Mouse (Mus musculus) ES-Bruce4 (cell line): ENCODE data around the gene Tnxb. TPM values are rescaled to one million over a fixed set of nuclear protein-coding genes. Genes with fewer than 3 reads are reported as not detected.

Experiments
- H3K27ac ChIP-seq: 2 replicates; pipeline ENCODE4 v1.5.1; 2012; ENCODE audit warnings: low read length, inconsistent platforms; ENCODE audit not compliant: insufficient read depth
- H3K27me3 ChIP-seq: 2 replicates; pipeline ENCODE4 v1.6.1; 2012; ENCODE audit warnings: mild to moderate bottlenecking, low read length, inconsistent platforms; ENCODE audit not compliant: control insufficient read depth, poor library complexity, insufficient read depth, severe bottlenecking
- H3K36me3 ChIP-seq: 2 replicates; pipeline ENCODE4 v1.6.1; 2012; ENCODE audit warnings: inconsistent platforms, mild to moderate bottlenecking, low read length, moderate library complexity; ENCODE audit not compliant: control insufficient read depth, poor library complexity, insufficient read depth, severe bottlenecking
- H3K4me1 ChIP-seq: one replicate; pipeline ENCODE4 v1.8.1; 2011; ENCODE audit warnings: low read length; ENCODE audit not compliant: control insufficient read depth, insufficient read depth
- H3K4me3 ChIP-seq: 2 replicates; pipeline ENCODE4 v1.5.1; 2011; ENCODE audit warnings: low read depth, mild to moderate bottlenecking, low read length
- H3K9ac ChIP-seq: 2 replicates; pipeline ENCODE4 v1.6.1; 2012; ENCODE audit warnings: low read depth, mild to moderate bottlenecking, inconsistent platforms; ENCODE audit not compliant: poor library complexity, severe bottlenecking
- H3K9me3 ChIP-seq: replicated peaks from 2 replicates; pipeline ENCODE4 v1.6.1; 2012; ENCODE audit warnings: mild to moderate bottlenecking, low read length, inconsistent platforms; ENCODE audit not compliant: control insufficient read depth, poor library complexity, insufficient read depth, severe bottlenecking
- CTCF ChIP-seq: IDR thresholded peaks from one replicate; pipeline ENCODE4 v1.8.1; 2011; ENCODE audit warnings: low read depth, low read length
- EP300 ChIP-seq: IDR thresholded peaks from 2 replicates; pipeline ENCODE4 v1.6.1; 2011; ENCODE audit warnings: low read depth, low read length; ENCODE audit not compliant: insufficient read depth
- POLR2A ChIP-seq: IDR thresholded peaks from one replicate; pipeline ENCODE4 v1.8.1; 2011; ENCODE audit warnings: low read length; ENCODE audit not compliant: insufficient read depth
- polyA plus RNA-seq: library from polyadenylated mRNA; stranded (reverse); fragments of >200 nt; gene quantifications from 2 replicates; pipeline ENCODE4 v1.2.4, GENCODE M21; 2011; ENCODE audit warnings: low read depth; ENCODE audit not compliant: missing spikeins, insufficient read depth, insufficient read length

Gene Tnxb
- polyA plus RNA-seq, 1 experiment: 0.13 TPM

DNA sequence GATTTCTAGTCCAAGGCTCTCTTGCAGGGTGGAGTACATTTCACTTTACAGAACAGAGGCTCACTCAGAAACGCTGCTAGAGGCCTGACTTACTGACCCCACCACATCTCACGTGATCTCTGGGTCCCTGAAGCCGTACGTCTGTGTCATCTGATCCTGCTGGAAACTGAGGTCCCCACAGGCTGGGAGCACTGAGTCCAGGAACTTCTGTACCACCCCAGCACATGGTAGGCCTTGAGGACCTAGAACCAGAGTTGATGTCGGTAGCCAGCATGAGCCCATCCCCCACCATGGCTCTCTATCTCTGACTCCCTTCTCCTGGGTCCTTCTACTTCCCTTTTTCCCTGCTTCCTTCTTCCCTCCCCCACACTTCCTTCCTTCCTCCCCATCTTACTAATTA is 76.2 kb downstream of the Tnxb start:
- Histone ChIP-seq H3K27me3 (no peaks in the 10 kb centered on the region), H3K9me3 (peaks cover 13% of the 10 kb centered on the region), H3K9ac (no peak overlapping the region), H3K36me3 (no peaks in the 10 kb centered on the region), H3K4me1 (no peaks in the 10 kb centered on the region), H3K4me3 (no peak overlapping the region), H3K27ac (no peak overlapping the region)
- TF ChIP-seq EP300 (no peak), CTCF (no peak), POLR2A (no peak)

DNA sequence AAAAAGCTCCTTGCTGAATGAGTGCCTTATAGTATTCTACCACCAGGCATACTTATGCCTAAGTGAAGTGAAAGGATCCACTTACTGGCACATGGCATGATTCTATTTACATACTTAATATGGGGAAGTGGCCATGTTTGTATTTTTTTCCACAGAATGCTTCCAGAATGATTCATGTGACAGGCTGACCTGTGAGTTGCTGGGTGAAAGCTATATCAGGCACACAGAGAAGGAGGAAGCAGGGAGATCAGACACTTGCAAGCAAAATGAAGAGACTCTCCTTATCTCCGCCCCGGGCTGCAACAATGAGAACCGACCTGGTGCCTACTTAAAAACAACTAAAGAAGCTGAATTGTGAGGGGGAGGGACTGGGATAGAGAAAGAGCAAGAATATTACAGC is 91.1 kb downstream of the Tnxb start:
- Histone ChIP-seq H3K4me3 (no peak overlapping the region), H3K9me3 (no peaks in the 10 kb centered on the region), H3K27ac (no peak overlapping the region), H3K36me3 (no peaks in the 10 kb centered on the region), H3K27me3 (no peaks in the 10 kb centered on the region), H3K4me1 (no peaks in the 10 kb centered on the region), H3K9ac (no peak overlapping the region)
- TF ChIP-seq POLR2A: no peak
- TF ChIP-seq EP300: no peak
- no peak for TF ChIP-seq CTCF

Other genes with a start within 250 kb of the Tnxb start
- not detected in 2 replicates for gene Btnl4, start 193.2 kb upstream of the Tnxb start, polyA plus RNA-seq
- not detected in 2 replicates for gene Btnl6, start 153.2 kb upstream of the Tnxb start, polyA plus RNA-seq
- 4.6 and 7.0 TPM in 2 replicates for gene Notch4, start 106.3 kb upstream of the Tnxb start, polyA plus RNA-seq
- gene Gpsm3, start 80.7 kb upstream of the Tnxb start, polyA plus RNA-seq: 3.9 and 4.2 TPM in 2 replicates
- gene Pbx2, start 79.3 kb upstream of the Tnxb start, polyA plus RNA-seq: 66.1 and 73.0 TPM in 2 replicates
- 1.4 and 2.5 TPM in 2 replicates for gene Ager, start 72.7 kb upstream of the Tnxb start, polyA plus RNA-seq
- 74.3 and 75.9 TPM in 2 replicates for gene Rnf5, start 66.8 kb upstream of the Tnxb start, polyA plus RNA-seq
- gene Agpat1, start 66.3 kb upstream of the Tnxb start, polyA plus RNA-seq: 66.8 and 81.7 TPM in 2 replicates
- gene Egfl8, start 54.6 kb upstream of the Tnxb start, polyA plus RNA-seq: 0.85 and 1.1 TPM in 2 replicates
- 26.7 and 29.2 TPM in 2 replicates for gene Ppt2, start 42.0 kb upstream of the Tnxb start, polyA plus RNA-seq
- gene Prrt1, start 41.0 kb upstream of the Tnxb start, polyA plus RNA-seq: not detected in 2 replicates
- 11.0 and 16.5 TPM in 2 replicates for gene Fkbpl, start 25.8 kb upstream of the Tnxb start, polyA plus RNA-seq
- 31.3 and 32.0 TPM in 2 replicates for gene Atf6b, start 23.4 kb upstream of the Tnxb start, polyA plus RNA-seq
- gene C4b, start 73.3 kb downstream of the Tnxb start, polyA plus RNA-seq: 0.12 and 0.23 TPM in 2 replicates
- gene Cyp21a1, start 134.0 kb downstream of the Tnxb start, polyA plus RNA-seq: not detected in 2 replicates
- 18.7 and 25.8 TPM in 2 replicates for gene Stk19, start 166.4 kb downstream of the Tnxb start, polyA plus RNA-seq
- gene Dxo, start 166.5 kb downstream of the Tnxb start, polyA plus RNA-seq: 22.6 and 24.5 TPM in 2 replicates
- gene Skiv2l, start 179.7 kb downstream of the Tnxb start, polyA plus RNA-seq: 12.7 and 13.1 TPM in 2 replicates
- 53.0 and 63.6 TPM in 2 replicates for gene Nelfe, start 179.9 kb downstream of the Tnxb start, polyA plus RNA-seq
- gene Cfb, start 192.0 kb downstream of the Tnxb start, polyA plus RNA-seq: not detected in 2 replicates
- gene Zbtb12, start 208.9 kb downstream of the Tnxb start, polyA plus RNA-seq: 22.8 and 24.7 TPM in 2 replicates
- 0.41 TPM in 1 of 2 replicates, not detected in the other for gene Gm20547, start 211.5 kb downstream of the Tnxb start, polyA plus RNA-seq
- 9.9 and 10.8 TPM in 2 replicates for gene C2, start 227.7 kb downstream of the Tnxb start, polyA plus RNA-seq
- 60.9 and 75.4 TPM in 2 replicates for gene Ehmt2, start 227.9 kb downstream of the Tnxb start, polyA plus RNA-seq
- 5.3 and 5.8 TPM in 2 replicates for gene Slc44a4, start 243.9 kb downstream of the Tnxb start, polyA plus RNA-seq